Mouse (Mus musculus) liver, embryonic 14.5 days (tissue): ENCODE results near the gene Rnasek. TPM values are rescaled to one million over a fixed set of nuclear protein-coding genes. Genes with fewer than 3 reads are reported as not detected.

Experiments
- ATAC-seq: fragments of 200-750 bp; cut with Nextera tagmentation; 2 replicates; pipeline ENCODE4 v1.8.0; 2017; ENCODE audit warnings: moderate number of reproducible peaks, mild to moderate bottlenecking, moderate library complexity; ENCODE audit not compliant: insufficient read depth
- DNase-seq, 3 experiments: peaks; one replicate each; pipeline ENCODE4 v3.0.0-alpha.2; 2012 to 2013; ENCODE audit warnings: low read depth in 3 of 3, low spot score in 3 of 3
- H3K27ac ChIP-seq: fragments of 300-500 bp; sonication (generic); 2 replicates; pipeline ENCODE4 v1.5.1; 2014; ENCODE audit warnings: moderate library complexity, mild to moderate bottlenecking, control low read depth, inconsistent platforms
- H3K27me3 ChIP-seq: fragments of 300-500 bp; sonication (generic); 2 replicates; pipeline ENCODE4 v1.6.1; 2014; ENCODE audit warnings: mild to moderate bottlenecking, low read length, moderate library complexity; ENCODE audit not compliant: control insufficient read depth, insufficient read depth
- H3K36me3 ChIP-seq: fragments of 300-500 bp; sonication (generic); replicated peaks from 2 replicates; pipeline ENCODE4 v1.6.1; 2014; ENCODE audit warnings: low read depth; ENCODE audit not compliant: control insufficient read depth, insufficient read depth
- H3K4me1 ChIP-seq, 2 experiments: fragments of 200-500 bp in 1 of 2; fragments of 300-500 bp in 1 of 2; sonication (generic) in 1 of 2; replicated peaks; 2 replicates each; pipeline ENCODE4 v1.6.1; 2012 to 2014; ENCODE audit warnings: antibody characterized with exemption in 1 of 2, inconsistent platforms in 1 of 2, low read length in 1 of 2; ENCODE audit not compliant: control insufficient read depth in 2 of 2, insufficient read depth in 2 of 2
- H3K4me2 ChIP-seq: fragments of 300-500 bp; sonication (generic); 2 replicates; pipeline ENCODE4 v1.6.1; 2014; ENCODE audit warnings: low read depth, mild to moderate bottlenecking, control low read depth, moderate library complexity
- H3K4me3 ChIP-seq, 2 experiments: fragments of 200-500 bp in 1 of 2; fragments of 300-500 bp in 1 of 2; sonication (generic) in 1 of 2; 2 replicates each; pipeline ENCODE4 v1.5.1; 2012 to 2014; ENCODE audit warnings: low read depth in 2 of 2, low read length in 2 of 2, mild to moderate bottlenecking in 2 of 2, control low read depth in 1 of 2, inconsistent platforms in 1 of 2, moderate library complexity in 1 of 2; ENCODE audit not compliant: insufficient read depth in 1 of 2
- H3K9ac ChIP-seq: fragments of 300-500 bp; sonication (generic); replicated peaks from 2 replicates; pipeline ENCODE4 v1.6.1; 2014; ENCODE audit warnings: mild to moderate bottlenecking, control low read depth, moderate library complexity
- H3K9me3 ChIP-seq: fragments of 300-500 bp; sonication (generic); 2 replicates; pipeline ENCODE4 v1.6.1; 2016; ENCODE audit warnings: low read length, mixed read lengths; ENCODE audit not compliant: control insufficient read depth
- CTCF ChIP-seq: IDR thresholded peaks from 2 replicates; pipeline ENCODE4 v1.5.1; 2016; ENCODE audit warnings: antibody characterized with exemption, low read depth, control low read depth
- EP300 ChIP-seq: IDR thresholded peaks from 2 replicates; pipeline ENCODE4 v1.6.1; 2016; ENCODE audit warnings: antibody characterized with exemption, low read depth
- WGBS: fragments of 180-500 bp; shearing (Covaris S2); extraction: QIAGEN DNeasy Blood & Tissue Kit; methylation state at CpG from one replicate; pipeline ENCODE4 v1.1.7; 2014; ENCODE audit not compliant: insufficient replicate concordance; 5-methylcytosine and 5-hydroxymethylcytosine counted together
- polyA plus RNA-seq, 2 experiments: library from polyadenylated mRNA; depleted of rRNA in 1 of 2; stranded (reverse) in 1 of 2; unstranded in 1 of 2; fragments of >200 nt; fragmentation: Nextera tagmentation in 1 of 2; extraction: Ambion mirVana in 1 of 2; gene quantifications; 2 replicates each; pipeline versions ENCODE4 v1.2.1 to v1.2.3; 2012 to 2014

The Rnasek gene
- polyA plus RNA-seq, 2 experiments, result 29.9 to 124 TPM

- TF ChIP-seq EP300 (no peak), CTCF (no peak)
- H3K27me3 ChIP-seq, result peaks cover 26% of the 10 kb centered on the region
- 78% methylated on average over 15 of the region's 15 CpGs for WGBS
- H3K9me3 ChIP-seq, result no peaks in the 10 kb centered on the region
- H3K36me3 ChIP-seq, result no peaks in the 10 kb centered on the region
- peak overlapping the region; percentile 98 for H3K4me2 ChIP-seq
- ATAC-seq, result no peak
- H3K27ac ChIP-seq, result no peak overlapping the region
- DNase-seq, result no peak
- peaks cover 16 to 26% of the 10 kb centered on the region in 2 experiments for H3K4me1 ChIP-seq
- peak overlapping the region in 1 of 2 experiments; percentile 79; a peak in 2 of 4 replicates for H3K4me3 ChIP-seq
- no peak overlapping the region for H3K9ac ChIP-seq
Measured at GRCm38 (mm10) chr11:70218741-70219470, 20.7 kb downstream of the Rnasek start.

- no peak for TF ChIP-seq EP300
- TF ChIP-seq CTCF, result no peak
- Histone ChIP-seq H3K36me3 (no peaks in the 10 kb centered on the region), H3K4me3 (no peak overlapping the region), H3K9ac (no peak overlapping the region), H3K9me3 (no peaks in the 10 kb centered on the region), H3K4me2 (no peak overlapping the region), H3K27me3 (peaks cover 35% of the 10 kb centered on the region), H3K4me1 (peaks cover 16 to 19% of the 10 kb centered on the region in 2 experiments), H3K27ac (no peak overlapping the region)
- WGBS, result 60% methylated on average over 4 of the region's 4 CpGs
- no peak for DNase-seq
- no peak for ATAC-seq
Measured at GRCm38 (mm10) chr11:70218039-70218438, 21.6 kb downstream of the Rnasek start.

- ATAC-seq (no peak), DNase-seq (no peak)
- no peak overlapping the region for H3K9ac ChIP-seq
- 71% methylated on average over 3 of the region's 3 CpGs for WGBS
- no peak overlapping the region for H3K4me2 ChIP-seq
- no peak overlapping the region for H3K4me3 ChIP-seq
- TF ChIP-seq EP300, result no peak
- TF ChIP-seq CTCF, result no peak
- peaks cover 9 to 10% of the 10 kb centered on the region in 2 experiments for H3K4me1 ChIP-seq
- H3K9me3 ChIP-seq, result no peaks in the 10 kb centered on the region
- no peaks in the 10 kb centered on the region for H3K36me3 ChIP-seq
- no peak overlapping the region for H3K27ac ChIP-seq
- peaks cover 44% of the 10 kb centered on the region for H3K27me3 ChIP-seq
Measured at GRCm38 (mm10) chr11:70216103-70216502, 23.5 kb downstream of the Rnasek start.

- no peak for DNase-seq
- WGBS, result 25% methylated on average over 22 of the region's 22 CpGs
- Histone ChIP-seq H3K4me2 (no peak overlapping the region), H3K4me3 (no peak overlapping the region), H3K9me3 (no peaks in the 10 kb centered on the region), H3K27me3 (peaks cover 44% of the 10 kb centered on the region), H3K9ac (no peak overlapping the region), H3K27ac (no peak overlapping the region), H3K36me3 (no peaks in the 10 kb centered on the region), H3K4me1 (peaks cover 9 to 10% of the 10 kb centered on the region in 2 experiments)
- ATAC-seq, result no peak
- TF ChIP-seq EP300, result no peak
- no peak for TF ChIP-seq CTCF
Measured at GRCm38 (mm10) chr11:70215301-70215700, 24.3 kb downstream of the Rnasek start.

GRCm38 (mm10) chr11:70214856-70215209 lies 24.8 kb downstream of the Rnasek start:
- Histone ChIP-seq H3K4me3 (peak overlapping the region in 1 of 2 experiments; percentile 0; a peak in 1 of 4 replicates), H3K27ac (no peak overlapping the region), H3K9me3 (no peaks in the 10 kb centered on the region), H3K4me1 (peaks cover 7% of the 10 kb centered on the region in 2 experiments), H3K4me2 (peak overlapping the region; percentile 43; the same call in 1 of the 2 replicates), H3K27me3 (peaks cover 44% of the 10 kb centered on the region), H3K9ac (no peak overlapping the region), H3K36me3 (no peaks in the 10 kb centered on the region)
- no peak for DNase-seq
- TF ChIP-seq CTCF, result no peak
- TF ChIP-seq EP300, result no peak
- ATAC-seq, result 0 out of 2 replicates have a peak, but pooled peaks have one; percentile 3
- WGBS, result 11% methylated on average over 18 of the region's 18 CpGs
